Mouse (Mus musculus) erythroid progenitor cell, adult 5-6 weeks (primary cell): Measurements from ENCODE around the gene Oma1. TPM values are rescaled to one million over a fixed set of nuclear protein-coding genes. Genes with fewer than 3 reads are reported as not detected.

Source experiments
- ATAC-seq: replicated peaks from 2 replicates; pipeline ENCODE4 v1.8.0; 2016; ENCODE audit warnings: moderate number of reproducible peaks, mild to moderate bottlenecking, moderate TSS enrichment, inconsistent platforms; ENCODE audit not compliant: poor library complexity, low FRiP score, severe bottlenecking
- total RNA-seq, 2 experiments: library from RNA; stranded (forward) in 1 of 2; stranded (reverse) in 1 of 2; fragments of 150-400 nt in 1 of 2; fragments of 186-747, 209-891 nt in 1 of 2; gene quantifications; 2 replicates each; pipeline versions ENCODE4 v1.2.3 to v1.2.4; 2015 to 2017; ENCODE audit warnings: low replicate concordance in 2 of 2

Gene Oma1
- total RNA-seq (2015; ENCODE audit: low replicate concordance) (2.5 TPM in 2 replicates), total RNA-seq (2017; ENCODE audit: low replicate concordance) (9.6 and 12.8 TPM in 2 replicates)

- ATAC-seq = peak; percentile 97
These were observed at the start of gene Oma1 for GRCm38 (mm10) chr4:103313587-103314525. Oma1 (plus strand) TSS chr4:103313812.

GRCm38 (mm10) chr4:103263812-103264396 is 49.7 kb upstream of the Oma1 start:
- ATAC-seq = no peak

- no peak for ATAC-seq
These were observed 48.4 kb upstream of the Oma1 start for GRCm38 (mm10) chr4:103265166-103265565.

- no peak for ATAC-seq
These were observed 44.3 kb upstream of the Oma1 start for GRCm38 (mm10) chr4:103269336-103269735.

- no peak for ATAC-seq
These were observed 40.6 kb upstream of the Oma1 start for GRCm38 (mm10) chr4:103273021-103273420.

- ATAC-seq = no peak
These were observed 25.3 kb upstream of the Oma1 start for GRCm38 (mm10) chr4:103288342-103288741.

- ATAC-seq = no peak
These were observed 22.8 kb upstream of the Oma1 start, which contains the start of gene 4921539E11Rik for GRCm38 (mm10) chr4:103290763-103291162. 4921539E11Rik (minus strand) TSS chr4:103290863.

- ATAC-seq = no peak
These were observed 14.3 kb upstream of the Oma1 start for GRCm38 (mm10) chr4:103299342-103299741.

DNA sequence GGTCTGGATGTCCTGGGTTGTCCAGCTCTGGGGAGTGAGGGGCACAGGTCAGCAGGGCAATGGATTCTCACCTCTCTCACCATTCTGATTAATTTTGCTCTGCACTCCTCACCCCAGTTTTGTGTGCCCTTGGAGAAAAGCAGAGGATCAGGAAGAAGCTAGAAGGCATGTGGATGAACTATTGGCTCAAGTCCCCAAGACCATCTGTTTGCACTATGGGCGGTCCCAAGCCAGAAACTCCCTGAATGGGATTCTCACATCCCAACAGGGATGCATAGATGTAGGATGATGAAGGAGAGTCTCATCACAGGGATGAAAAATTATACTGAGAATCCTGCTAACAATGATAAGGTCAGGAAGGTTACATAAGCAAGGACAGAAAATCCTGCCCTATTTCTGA is 9.8 kb upstream of the Oma1 start:
- no peak for ATAC-seq

DNA sequence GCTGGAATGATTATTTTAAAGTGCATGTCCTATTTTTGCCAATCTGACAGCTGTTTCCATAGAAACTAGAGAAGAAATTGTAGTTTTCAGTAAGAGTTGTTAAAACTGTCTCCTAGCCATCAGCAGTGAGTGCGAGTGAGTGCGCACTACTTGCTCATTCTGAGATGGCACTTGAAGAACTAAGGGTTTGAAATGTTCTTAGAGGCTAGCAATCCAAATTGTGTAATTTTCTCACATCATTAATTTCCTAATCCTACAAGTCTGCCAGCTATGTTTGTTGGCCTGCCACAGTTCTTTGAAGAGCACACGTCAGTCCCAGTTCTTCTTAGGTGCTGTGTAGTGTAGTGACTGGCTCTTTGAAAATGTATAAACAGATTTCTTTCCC is 906 bp downstream of the Oma1 start:
- no peak for ATAC-seq

DNA sequence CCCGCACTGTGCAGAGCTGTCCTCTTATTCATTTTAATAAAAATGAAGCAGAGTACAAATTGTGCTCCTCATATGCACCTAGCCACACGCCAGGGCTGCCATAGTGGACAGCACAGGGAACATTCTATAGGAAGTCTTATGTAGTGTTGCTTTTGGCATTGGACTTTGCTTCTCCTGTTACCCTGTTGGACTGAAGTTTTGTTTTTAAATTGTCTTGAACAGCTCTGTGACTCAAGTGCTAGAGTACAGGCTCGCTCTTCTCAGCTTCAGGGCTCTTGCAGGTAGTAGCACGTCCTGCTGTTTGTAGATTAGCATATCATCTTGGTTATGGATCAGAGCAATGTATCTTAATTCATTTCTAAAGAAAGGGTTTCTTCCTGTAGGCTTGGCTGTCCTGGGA is 2.2 kb downstream of the Oma1 start:
- no peak for ATAC-seq

GRCm38 (mm10) chr4:103321461-103321860 is 7.8 kb downstream of the Oma1 start:
- no peak for ATAC-seq

DNA sequence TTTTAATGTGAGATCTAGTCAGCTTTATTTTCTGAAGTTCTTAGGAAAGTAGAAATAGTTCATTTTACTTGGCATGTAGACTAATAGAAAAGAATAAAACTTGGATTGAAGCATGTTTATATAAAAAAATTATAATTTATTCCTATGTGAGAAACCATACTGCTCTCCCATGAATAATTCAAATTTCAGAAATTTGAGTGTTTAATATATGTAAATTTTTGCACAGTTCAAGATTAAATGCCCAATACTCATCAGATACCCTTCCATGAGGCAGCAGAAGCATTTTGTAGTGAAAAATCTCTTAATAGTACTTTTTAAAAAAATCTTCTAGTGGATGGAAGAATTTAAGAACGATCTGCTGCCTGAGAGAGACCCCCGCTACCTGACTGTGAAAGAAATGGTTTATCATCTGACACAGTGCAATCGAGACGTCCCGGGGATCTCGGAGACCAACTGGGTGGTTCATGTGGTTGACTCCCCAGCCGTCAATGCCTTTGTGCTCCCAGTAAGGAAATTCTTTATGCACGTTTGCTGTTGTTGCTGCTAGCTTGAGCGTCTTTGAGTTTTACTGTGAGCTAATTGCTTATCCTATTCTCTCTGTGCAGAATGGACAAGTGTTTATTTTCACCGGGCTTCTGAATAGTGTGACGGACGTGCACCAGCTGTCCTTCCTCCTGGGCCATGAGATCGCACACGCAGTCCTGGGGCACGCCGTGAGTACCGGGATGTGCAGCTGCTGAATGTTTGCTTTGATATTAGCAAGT is 11.3 kb downstream of the Oma1 start:
- ATAC-seq = no peak

GRCm38 (mm10) chr4:103326994-103327393 is 13.4 kb downstream of the Oma1 start:
- ATAC-seq = no peak

DNA sequence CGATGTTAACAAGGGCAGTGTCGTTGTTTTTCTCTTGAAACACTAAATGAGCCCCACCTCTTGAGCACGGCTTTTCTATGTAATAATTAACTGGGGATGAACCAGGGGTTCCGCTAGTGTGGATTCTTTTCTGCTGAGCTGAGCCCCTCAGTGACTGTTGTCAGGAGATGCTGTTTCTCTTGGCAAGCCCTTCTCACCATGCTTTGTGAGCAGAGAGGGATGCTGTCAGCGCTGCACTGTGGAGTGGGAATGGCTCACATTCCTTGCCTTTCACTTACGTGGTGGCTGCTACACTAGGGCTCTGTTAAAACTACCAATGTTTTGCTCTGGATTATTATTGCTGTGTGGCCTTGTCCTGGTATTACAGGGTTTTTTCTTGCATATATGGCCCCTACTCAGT is 15.7 kb downstream of the Oma1 start:
- ATAC-seq = no peak

DNA sequence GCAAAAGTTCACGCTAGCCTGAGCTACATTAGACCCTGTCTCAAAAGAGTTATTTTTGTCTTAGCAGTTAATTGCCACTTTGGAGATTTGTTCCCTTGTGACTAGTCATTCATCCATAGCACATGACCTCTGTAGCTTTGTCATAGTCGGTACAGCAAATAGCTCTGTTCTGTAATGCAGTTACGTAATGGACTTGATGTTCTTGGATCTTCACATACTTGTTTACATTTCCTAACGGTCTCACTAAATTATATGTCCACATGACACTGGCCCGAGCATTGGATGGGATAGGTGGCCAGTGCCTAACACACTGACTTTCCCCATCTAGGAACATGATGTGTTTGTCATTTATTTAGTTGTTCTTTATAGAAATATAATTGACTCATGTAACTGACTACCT is 21.5 kb downstream of the Oma1 start:
- no peak for ATAC-seq

- ATAC-seq = no peak
These were observed 27.1 kb downstream of the Oma1 start for GRCm38 (mm10) chr4:103340726-103341125.

- no peak for ATAC-seq
These were observed 28.0 kb downstream of the Oma1 start for GRCm38 (mm10) chr4:103341620-103342019.

DNA sequence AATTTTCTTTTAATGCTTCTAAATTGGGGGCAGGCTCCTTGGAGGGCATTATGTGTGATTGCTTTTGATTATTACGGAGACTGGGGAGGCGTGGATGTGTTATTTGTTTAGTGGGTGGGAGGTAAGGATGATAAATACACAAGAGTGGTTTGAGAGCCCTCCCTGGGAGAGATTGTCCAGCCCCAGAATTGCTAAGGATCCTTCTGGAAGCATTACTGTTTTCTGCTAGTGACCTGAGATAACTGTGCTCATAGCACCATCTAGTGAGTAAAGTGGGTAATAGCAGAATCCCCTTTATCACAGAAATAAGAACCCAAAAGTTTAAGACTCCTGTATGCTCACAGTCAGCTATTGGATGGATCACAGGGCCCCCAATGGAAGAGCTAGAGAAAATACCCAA is 32.4 kb downstream of the Oma1 start:
- ATAC-seq = no peak

DNA sequence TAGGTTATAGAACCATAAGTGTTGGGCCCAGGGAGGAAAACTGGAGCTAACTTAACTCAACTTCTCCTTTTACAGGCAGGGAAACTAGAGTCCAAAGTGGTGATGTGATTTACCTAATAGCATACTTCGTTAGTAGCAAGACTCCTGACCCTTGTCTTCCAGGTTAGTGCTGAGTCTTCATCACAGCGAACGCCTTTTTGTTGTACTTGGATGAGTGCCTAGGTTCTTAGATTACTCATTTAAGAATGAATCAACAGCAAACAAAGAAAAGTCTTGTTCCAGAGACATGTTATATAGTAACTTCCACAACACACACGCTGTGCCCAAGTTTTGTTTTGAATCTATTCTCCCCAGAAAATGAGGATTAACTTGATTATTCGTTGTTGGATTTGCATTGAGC is 33.2 kb downstream of the Oma1 start:
- no peak for ATAC-seq
